Mouse (Mus musculus) erythroblast, adult 5-6 weeks (primary cell): ENCODE measurements around the gene Mical2. TPM values are rescaled to one million over a fixed set of nuclear protein-coding genes. Genes with fewer than 3 reads are reported as not detected.

Source experiments
- ATAC-seq: replicated peaks from 2 replicates; pipeline ENCODE4 v1.8.0; 2016; ENCODE audit warnings: moderate number of reproducible peaks, mild to moderate bottlenecking, moderate TSS enrichment, inconsistent platforms; ENCODE audit not compliant: poor library complexity, low FRiP score, severe bottlenecking
- total RNA-seq, 2 experiments: library from RNA; stranded (forward) in 1 of 2; stranded (reverse) in 1 of 2; fragments of 150-400 nt in 1 of 2; fragments of 200-764, 138-1000 nt in 1 of 2; gene quantifications; 2 replicates each; pipeline versions ENCODE4 v1.2.3 to v1.2.4; 2015 to 2017; ENCODE audit warnings: low replicate concordance in 2 of 2

Mical2 gene
- 0.63 TPM in 1 of 2 replicates, not detected in the other for total RNA-seq (2015; ENCODE audit: low replicate concordance)
- total RNA-seq (2017; ENCODE audit: low replicate concordance), result 0.34 and 1.5 TPM in 2 replicates

GRCm38 (mm10) chr7:112225615-112226262 is at the start of gene Mical2:
Gene Mical2 (plus strand): TSS chr7:112225856.
- no peak for ATAC-seq

GRCm38 (mm10) chr7:112176627-112177026 is 49.0 kb upstream of the Mical2 start:
- ATAC-seq, result no peak

DNA sequence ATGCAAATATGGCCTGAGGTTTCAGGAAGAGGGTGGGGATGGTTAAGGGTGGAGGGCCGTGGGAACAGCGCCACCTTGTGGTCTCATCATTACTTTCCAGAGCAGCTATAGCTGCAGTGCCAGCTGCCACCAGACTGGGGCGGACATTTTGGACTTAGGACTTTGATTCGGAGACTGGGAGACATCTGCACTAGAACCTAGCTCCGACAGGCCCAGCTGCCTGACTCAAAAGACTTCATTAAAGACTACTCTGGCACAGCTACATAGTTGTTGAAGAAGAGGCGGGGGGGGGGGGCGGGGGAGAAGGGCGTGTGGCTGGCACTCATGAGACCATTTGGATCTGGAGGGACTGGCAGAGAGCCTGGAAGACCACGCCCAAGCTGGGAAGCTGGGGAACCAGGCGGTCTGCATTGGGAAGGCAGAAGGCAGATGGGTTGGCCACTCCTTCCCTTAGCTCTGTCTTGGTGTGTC is 45.4 kb upstream of the Mical2 start:
- 0 out of 2 replicates have a peak, but pooled peaks have one; percentile 54 for ATAC-seq

GRCm38 (mm10) chr7:112183258-112183841 is 42.3 kb upstream of the Mical2 start:
- ATAC-seq, result peak; percentile 78

GRCm38 (mm10) chr7:112184519-112185225 is 41.0 kb upstream of the Mical2 start:
- no peak for ATAC-seq

DNA sequence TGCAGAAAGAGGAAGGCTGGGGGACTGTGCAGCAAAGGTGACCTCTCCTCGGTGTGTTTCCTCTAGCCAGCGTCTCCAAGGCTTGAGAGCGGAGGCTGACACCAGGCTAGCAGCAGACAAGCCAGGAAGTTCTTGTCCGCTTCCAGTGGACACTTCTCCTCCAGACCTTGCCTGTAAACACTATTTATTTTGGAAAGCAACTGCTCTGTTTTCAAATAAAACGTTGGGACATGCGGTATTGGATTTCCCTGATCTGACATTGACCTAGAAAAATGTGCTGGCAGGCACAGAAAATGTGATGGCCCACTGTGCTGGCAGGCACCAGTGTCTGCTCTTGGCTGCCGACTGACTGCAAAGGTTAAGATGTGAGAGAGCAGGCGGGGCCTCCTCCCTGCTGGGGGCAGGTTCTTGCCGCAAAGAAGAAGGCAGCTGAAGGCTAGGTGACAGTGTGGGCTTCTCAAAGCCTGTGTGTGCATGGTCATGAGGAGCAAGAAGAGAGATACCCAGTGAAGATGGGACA is 40.4 kb upstream of the Mical2 start:
- no peak for ATAC-seq

GRCm38 (mm10) chr7:112186871-112187270 is 38.8 kb upstream of the Mical2 start:
- no peak for ATAC-seq

- ATAC-seq, result no peak
Observed at GRCm38 (mm10) chr7:112187536-112188459, 37.9 kb upstream of the Mical2 start.

- no peak for ATAC-seq
Observed at GRCm38 (mm10) chr7:112192237-112192636, 33.4 kb upstream of the Mical2 start.

DNA sequence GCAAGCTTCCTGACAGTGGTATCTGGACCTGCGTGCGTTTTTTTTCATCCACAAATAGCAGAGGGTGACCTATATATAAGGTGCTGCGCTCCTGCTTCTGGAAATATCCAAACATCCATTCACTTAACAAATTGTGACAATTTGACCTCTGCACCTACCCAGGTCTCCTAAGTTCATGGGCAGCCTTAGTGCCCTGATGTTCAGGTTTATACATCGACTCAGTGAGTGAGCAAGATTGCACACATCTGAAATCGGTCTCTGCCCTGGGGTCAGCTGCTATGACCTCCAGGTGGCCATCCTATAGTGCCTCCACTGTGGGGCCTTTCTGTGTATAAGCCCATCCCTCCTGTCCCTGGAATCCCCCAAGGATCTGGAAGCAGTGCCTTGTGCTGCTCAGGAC is 32.9 kb upstream of the Mical2 start:
- no peak for ATAC-seq

DNA sequence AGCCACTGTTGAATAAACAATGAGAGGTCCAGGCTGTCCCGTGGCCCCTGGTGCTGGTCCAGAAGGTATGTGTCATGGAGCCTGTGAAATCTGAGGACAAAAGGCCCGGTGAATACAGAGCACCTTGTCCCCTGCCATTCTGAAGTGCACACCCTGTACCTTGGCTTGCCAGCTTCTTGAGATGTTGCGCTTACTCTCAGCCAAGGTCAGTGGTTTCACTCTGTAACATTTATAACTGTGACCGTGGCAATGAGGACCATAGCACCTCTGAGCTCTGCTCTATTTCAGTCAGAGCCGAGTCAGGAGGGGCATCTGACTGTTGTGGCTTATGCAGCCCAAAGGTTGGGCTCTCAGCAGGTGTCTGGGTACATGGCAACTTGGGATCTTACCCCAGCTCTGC is 31.4 kb upstream of the Mical2 start:
- no peak for ATAC-seq

DNA sequence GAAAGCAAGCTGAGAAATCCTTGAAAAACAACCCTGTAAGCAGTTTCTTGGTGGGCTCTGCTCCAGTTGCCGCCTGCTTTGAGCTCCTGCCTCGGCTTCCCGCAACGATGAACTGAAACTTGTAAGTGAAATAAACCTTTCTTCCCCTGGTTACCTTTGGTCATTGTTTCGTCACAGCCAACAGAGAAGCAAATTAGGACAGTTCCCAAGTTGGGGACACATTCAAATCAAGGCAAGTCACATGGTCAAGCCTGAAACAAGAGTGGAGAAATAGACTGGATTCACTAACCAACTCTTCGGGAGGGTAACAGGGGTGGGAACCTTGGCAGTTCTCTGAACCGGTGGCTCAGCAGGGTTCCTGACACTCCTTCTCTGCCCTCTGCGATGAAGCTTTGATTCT is 28.2 kb upstream of the Mical2 start:
- no peak for ATAC-seq

- no peak for ATAC-seq
Observed at GRCm38 (mm10) chr7:112199343-112199742, 26.3 kb upstream of the Mical2 start.

- no peak for ATAC-seq
Observed at GRCm38 (mm10) chr7:112200761-112201160, 24.9 kb upstream of the Mical2 start.

GRCm38 (mm10) chr7:112202194-112202593 is 23.5 kb upstream of the Mical2 start:
- ATAC-seq, result no peak

- no peak for ATAC-seq
Observed at GRCm38 (mm10) chr7:112202843-112203242, 22.8 kb upstream of the Mical2 start.

GRCm38 (mm10) chr7:112203937-112204336 is 21.7 kb upstream of the Mical2 start:
- ATAC-seq, result no peak

GRCm38 (mm10) chr7:112204380-112204963 is 21.2 kb upstream of the Mical2 start:
- no peak for ATAC-seq

- no peak for ATAC-seq
Observed at GRCm38 (mm10) chr7:112205513-112205912, 20.1 kb upstream of the Mical2 start.
